Comparison of ENCODE assay signal across 8 mouse cellular contexts in genomic region chr11:33162211-33162997, GRCm38 (mm10). TPM values are rescaled to one million over a fixed set of nuclear protein-coding genes. Genes with fewer than 3 reads are reported as not detected.
DNase-seq lines count a peak whose midpoint lies in the region; ATAC-seq lines count a peak whose summit lies in the region.

No protein-coding gene starts in this region.

- H3K4me2 ChIP-seq in intestine, embryonic 16.5 days (ENCODE audit: low read depth, low read length): peak overlapping the region; percentile 83
- peak overlapping the region; percentile 89 for H3K4me2 ChIP-seq in limb, embryonic 12.5 days
- H3K4me2 ChIP-seq in midbrain, embryonic 13.5 days (replicated peaks): peak overlapping the region; percentile 85

- WGBS in intestine, embryonic 16.5 days: 2% methylated on average over 49 of the region's 53 CpGs
- WGBS in limb, embryonic 12.5 days: 1% methylated on average over 51 of the region's 53 CpGs
- WGBS in midbrain, embryonic 13.5 days: 3% methylated on average over 50 of the region's 53 CpGs

- peak; percentile 48 to 55 for DNase-seq in left cerebral cortex, adult 18-20 months (ENCODE audit: low spot score in 2 of 2)
- no peak for DNase-seq in left cerebral cortex, adult 11 months (ENCODE audit: low spot score)
- peak; percentile 87 for DNase-seq in embryo, embryonic 11 days
- DNase-seq in gastrocnemius, postnatal 4 days (ENCODE audit: low spot score in 2 of 2): peak; percentile 64 to 76
- peak; percentile 55 to 70 for DNase-seq in spleen, postnatal 10 days (ENCODE audit: low spot score in 2 of 2)

- ATAC-seq in intestine, embryonic 16.5 days: peak; percentile 51
- ATAC-seq in limb, embryonic 12.5 days (ENCODE audit: insufficient number of reproducible peaks, insufficient read depth, low FRiP score, low TSS enrichment, low read depth): peak; percentile 50
- peak; percentile 68 for ATAC-seq in midbrain, embryonic 13.5 days

- H3K4me3 ChIP-seq in intestine, embryonic 16.5 days (ENCODE audit: low read length): peak overlapping the region; percentile 87
- peak overlapping the region; percentile 95 for H3K4me3 ChIP-seq in limb, embryonic 12.5 days (replicated peaks)
- peak overlapping the region; percentile 99 for H3K4me3 ChIP-seq in midbrain, embryonic 13.5 days (replicated peaks)

- H3K27me3 ChIP-seq in intestine, embryonic 16.5 days (replicated peaks; ENCODE audit: control insufficient read depth, insufficient read depth, low read length): no peaks in the 10 kb centered on the region
- peaks cover 3% of the 10 kb centered on the region; the same call in 1 of the 2 replicates for H3K27me3 ChIP-seq in limb, embryonic 12.5 days
- H3K27me3 ChIP-seq in midbrain, embryonic 13.5 days: 0 out of 2 replicates have a peak, but pooled peaks cover 2% of the 10 kb centered on the region

- H3K36me3 ChIP-seq in intestine, embryonic 16.5 days (ENCODE audit: control insufficient read depth, insufficient read depth, low read length): no peaks in the 10 kb centered on the region
- H3K36me3 ChIP-seq in limb, embryonic 12.5 days: peaks cover 41% of the 10 kb centered on the region
- H3K36me3 ChIP-seq in midbrain, embryonic 13.5 days: peaks cover 34% of the 10 kb centered on the region

- peaks cover 4% of the 10 kb centered on the region; the same call in 1 of the 2 replicates for H3K4me1 ChIP-seq in intestine, embryonic 16.5 days (ENCODE audit: control insufficient read depth, insufficient read depth, low read length)
- peaks cover 15% of the 10 kb centered on the region for H3K4me1 ChIP-seq in limb, embryonic 12.5 days (replicated peaks)
- H3K4me1 ChIP-seq in midbrain, embryonic 13.5 days (replicated peaks): peaks cover 17% of the 10 kb centered on the region

- peak overlapping the region; percentile 49 for H3K27ac ChIP-seq in intestine, embryonic 16.5 days (ENCODE audit: low read length)
- H3K27ac ChIP-seq in limb, embryonic 12.5 days: peak overlapping the region; percentile 87
- H3K27ac ChIP-seq in midbrain, embryonic 13.5 days: peak overlapping the region; percentile 91

- H3K9me3 ChIP-seq in intestine, embryonic 16.5 days (ENCODE audit: control insufficient read depth, low read length): no peaks in the 10 kb centered on the region
- no peaks in the 10 kb centered on the region for H3K9me3 ChIP-seq in limb, embryonic 12.5 days
- H3K9me3 ChIP-seq in midbrain, embryonic 13.5 days: no peaks in the 10 kb centered on the region

- H3K9ac ChIP-seq in intestine, embryonic 16.5 days (ENCODE audit: low read depth, low read length): peak overlapping the region; percentile 94
- peak overlapping the region; percentile 96 for H3K9ac ChIP-seq in limb, embryonic 12.5 days (replicated peaks)
- H3K9ac ChIP-seq in midbrain, embryonic 13.5 days (replicated peaks): peak overlapping the region; percentile 98

RNA-seq across cellular contexts. Expression of gene Npm1, which starts 0.6 kb away (rescaled TPM):
- 100 to 1,000 TPM; 160 to 161 TPM for total RNA-seq in left cerebral cortex, adult 18-20 months (2021)
- 100 to 1,000 TPM; 331 to 334 TPM for total RNA-seq in gastrocnemius, postnatal 4 days (2021)
- 689 and 790 TPM in 2 replicates for polyA plus RNA-seq in intestine, embryonic 16.5 days (2015; fragmentation: Nextera tagmentation; extraction: Ambion mirVana)
- polyA plus RNA-seq in limb, embryonic 12.5 days (2016; fragmentation: Nextera tagmentation; extraction: Ambion mirVana): 1,112 and 1,195 TPM in 2 replicates
- polyA plus RNA-seq in midbrain, embryonic 13.5 days (2015; fragmentation: Nextera tagmentation; extraction: Ambion mirVana): 592 and 605 TPM in 2 replicates

RNA-seq across cellular contexts. Expression of gene Fgf18, which starts 15.2 kb away (rescaled TPM):
- 1 to 10 TPM; 2.9 to 3.4 TPM for total RNA-seq in left cerebral cortex, adult 18-20 months (2021)
- 10 to 100 TPM; 19.9 to 21.2 TPM for total RNA-seq in gastrocnemius, postnatal 4 days (2021)
- 0.83 and 1.9 TPM in 2 replicates for polyA plus RNA-seq in intestine, embryonic 16.5 days (2015; fragmentation: Nextera tagmentation; extraction: Ambion mirVana)
- polyA plus RNA-seq in limb, embryonic 12.5 days (2016; fragmentation: Nextera tagmentation; extraction: Ambion mirVana): 18.2 and 19.0 TPM in 2 replicates
- 3.5 and 3.6 TPM in 2 replicates for polyA plus RNA-seq in midbrain, embryonic 13.5 days (2015; fragmentation: Nextera tagmentation; extraction: Ambion mirVana)

RNA-seq across cellular contexts. Expression of gene Tlx3, which starts 41.0 kb away (rescaled TPM):
- total RNA-seq in left cerebral cortex, adult 18-20 months (2021): not detected
- total RNA-seq in gastrocnemius, postnatal 4 days (2021): not detected
- polyA plus RNA-seq in intestine, embryonic 16.5 days (2015; fragmentation: Nextera tagmentation; extraction: Ambion mirVana): not detected in 2 replicates
- polyA plus RNA-seq in limb, embryonic 12.5 days (2016; fragmentation: Nextera tagmentation; extraction: Ambion mirVana): 0.39 TPM in 1 of 2 replicates, not detected in the other
- 1.3 and 1.8 TPM in 2 replicates for polyA plus RNA-seq in midbrain, embryonic 13.5 days (2015; fragmentation: Nextera tagmentation; extraction: Ambion mirVana)
